Mouse (Mus musculus): ENCODE data around the gene Lypd3. TPM values are rescaled to one million over a fixed set of nuclear protein-coding genes. Genes with fewer than 3 reads are reported as not detected.

Gene Lypd3
- 0.06 and 0.16 TPM in 2 replicates for polyA plus RNA-seq (2012; rRNA removed)

GRCm38 (mm10) chr7:24636264-24636663 lies at the start of gene Lypd3:
Lypd3 (plus strand) TSS chr7:24636550.
- Histone ChIP-seq H3K4me3 (ENCODE audit: control insufficient read depth, low read depth, low read length) (no peak within 1 kb of the TSS), H3K27ac (ENCODE audit: control insufficient read depth, insufficient read depth, low read depth, low read length) (no peak within 1 kb of the TSS), H3K36me3 (ENCODE audit: control insufficient read depth, insufficient read depth, low read length) (no peaks in the 10 kb centered on the region), H3K27me3 (ENCODE audit: control insufficient read depth, insufficient read depth, low read length) (peaks cover 5% of the 10 kb centered on the region), H3K4me1 (ENCODE audit: control insufficient read depth, insufficient read depth, low read length) (peaks cover 25% of the 10 kb centered on the region)
- TF ChIP-seq CTCF (IDR thresholded peaks at IDR 0.05; ENCODE audit: control insufficient read depth, insufficient read depth, insufficient replicate concordance, low read depth, low read length) (no peak), POLR2A (IDR thresholded peaks at IDR 0.05; ENCODE audit: control insufficient read depth, low read depth, low read length) (no peak)

GRCm38 (mm10) chr7:24586828-24587227 lies 49.5 kb upstream of the Lypd3 start:
- Histone ChIP-seq H3K4me3 (ENCODE audit: control insufficient read depth, low read depth, low read length) (no peak overlapping the region), H3K4me1 (ENCODE audit: control insufficient read depth, insufficient read depth, low read length) (peaks cover 8% of the 10 kb centered on the region), H3K36me3 (ENCODE audit: control insufficient read depth, insufficient read depth, low read length) (no peaks in the 10 kb centered on the region), H3K27me3 (ENCODE audit: control insufficient read depth, insufficient read depth, low read length) (no peaks in the 10 kb centered on the region), H3K27ac (ENCODE audit: control insufficient read depth, insufficient read depth, low read depth, low read length) (no peak overlapping the region)
- TF ChIP-seq POLR2A (IDR thresholded peaks at IDR 0.05; ENCODE audit: control insufficient read depth, low read depth, low read length) (no peak), CTCF (IDR thresholded peaks at IDR 0.05; ENCODE audit: control insufficient read depth, insufficient read depth, insufficient replicate concordance, low read depth, low read length) (no peak)

GRCm38 (mm10) chr7:24587330-24588105 lies 48.8 kb upstream of the Lypd3 start, which contains the start of the genes Ethe1 and Zfp575:
Ethe1 (plus strand) TSS chr7:24587543.
Zfp575 (minus strand) TSS chr7:24587641.
- Histone ChIP-seq H3K36me3 (ENCODE audit: control insufficient read depth, insufficient read depth, low read length) (no peaks in the 10 kb centered on the region), H3K4me1 (ENCODE audit: control insufficient read depth, insufficient read depth, low read length) (peaks cover 8% of the 10 kb centered on the region), H3K27ac (ENCODE audit: control insufficient read depth, insufficient read depth, low read depth, low read length) (no peak within 1 kb of the TSS), H3K4me3 (ENCODE audit: control insufficient read depth, low read depth, low read length) (peak within 1 kb of the TSS; percentile 36; the same call in 1 of the 2 replicates), H3K27me3 (ENCODE audit: control insufficient read depth, insufficient read depth, low read length) (no peaks in the 10 kb centered on the region)
- no peak for TF ChIP-seq CTCF (IDR thresholded peaks at IDR 0.05; ENCODE audit: control insufficient read depth, insufficient read depth, insufficient replicate concordance, low read depth, low read length)
- no peak for TF ChIP-seq POLR2A (IDR thresholded peaks at IDR 0.05; ENCODE audit: control insufficient read depth, low read depth, low read length)

- H3K27ac ChIP-seq (ENCODE audit: control insufficient read depth, insufficient read depth, low read depth, low read length) = no peak overlapping the region
- no peaks in the 10 kb centered on the region for H3K27me3 ChIP-seq (ENCODE audit: control insufficient read depth, insufficient read depth, low read length)
These were observed 48.0 kb upstream of the Lypd3 start for GRCm38 (mm10) chr7:24588336-24588735.

GRCm38 (mm10) chr7:24591735-24592134 lies 44.6 kb upstream of the Lypd3 start:
- Histone ChIP-seq H3K4me1 (ENCODE audit: control insufficient read depth, insufficient read depth, low read length) (peaks cover 14% of the 10 kb centered on the region), H3K4me3 (ENCODE audit: control insufficient read depth, low read depth, low read length) (no peak overlapping the region), H3K27ac (ENCODE audit: control insufficient read depth, insufficient read depth, low read depth, low read length) (no peak overlapping the region), H3K27me3 (ENCODE audit: control insufficient read depth, insufficient read depth, low read length) (no peaks in the 10 kb centered on the region; the same call in 1 of the 2 replicates), H3K36me3 (ENCODE audit: control insufficient read depth, insufficient read depth, low read length) (no peaks in the 10 kb centered on the region)
- TF ChIP-seq CTCF (IDR thresholded peaks at IDR 0.05; ENCODE audit: control insufficient read depth, insufficient read depth, insufficient replicate concordance, low read depth, low read length) = no peak
- TF ChIP-seq POLR2A (IDR thresholded peaks at IDR 0.05; ENCODE audit: control insufficient read depth, low read depth, low read length) = no peak

More at GRCm38 (mm10) chr7:24588336-24588735, 48.0 kb upstream of the Lypd3 start:
- TF ChIP-seq POLR2A (IDR thresholded peaks at IDR 0.05; ENCODE audit: control insufficient read depth, low read depth, low read length) (no peak), CTCF (IDR thresholded peaks at IDR 0.05; ENCODE audit: control insufficient read depth, insufficient read depth, insufficient replicate concordance, low read depth, low read length) (no peak)
- H3K4me1 ChIP-seq (ENCODE audit: control insufficient read depth, insufficient read depth, low read length) = peaks cover 8% of the 10 kb centered on the region
- no peaks in the 10 kb centered on the region for H3K36me3 ChIP-seq (ENCODE audit: control insufficient read depth, insufficient read depth, low read length)
- H3K4me3 ChIP-seq (ENCODE audit: control insufficient read depth, low read depth, low read length) = no peak overlapping the region

- no peak overlapping the region for H3K27ac ChIP-seq (ENCODE audit: control insufficient read depth, insufficient read depth, low read depth, low read length)
- H3K36me3 ChIP-seq (ENCODE audit: control insufficient read depth, insufficient read depth, low read length) = no peaks in the 10 kb centered on the region
- TF ChIP-seq POLR2A (IDR thresholded peaks at IDR 0.05; ENCODE audit: control insufficient read depth, low read depth, low read length) (no peak), CTCF (IDR thresholded peaks at IDR 0.05; ENCODE audit: control insufficient read depth, insufficient read depth, insufficient replicate concordance, low read depth, low read length) (no peak)
- H3K27me3 ChIP-seq (ENCODE audit: control insufficient read depth, insufficient read depth, low read length) = no peaks in the 10 kb centered on the region; the same call in 1 of the 2 replicates
- no peak overlapping the region for H3K4me3 ChIP-seq (ENCODE audit: control insufficient read depth, low read depth, low read length)
- peaks cover 14% of the 10 kb centered on the region for H3K4me1 ChIP-seq (ENCODE audit: control insufficient read depth, insufficient read depth, low read length)
These were observed 44.2 kb upstream of the Lypd3 start for GRCm38 (mm10) chr7:24592163-24592562.

- H3K4me1 ChIP-seq (ENCODE audit: control insufficient read depth, insufficient read depth, low read length) = peaks cover 11% of the 10 kb centered on the region
- H3K27me3 ChIP-seq (ENCODE audit: control insufficient read depth, insufficient read depth, low read length) = no peaks in the 10 kb centered on the region; the same call in 1 of the 2 replicates
- no peak overlapping the region for H3K27ac ChIP-seq (ENCODE audit: control insufficient read depth, insufficient read depth, low read depth, low read length)
- H3K4me3 ChIP-seq (ENCODE audit: control insufficient read depth, low read depth, low read length) = no peak overlapping the region
- TF ChIP-seq POLR2A (IDR thresholded peaks at IDR 0.05; ENCODE audit: control insufficient read depth, low read depth, low read length) (no peak), CTCF (IDR thresholded peaks at IDR 0.05; ENCODE audit: control insufficient read depth, insufficient read depth, insufficient replicate concordance, low read depth, low read length) (no peak)
- no peaks in the 10 kb centered on the region for H3K36me3 ChIP-seq (ENCODE audit: control insufficient read depth, insufficient read depth, low read length)
These were observed 43.6 kb upstream of the Lypd3 start for GRCm38 (mm10) chr7:24592781-24593180.
